Mouse (Mus musculus) myocyte (in vitro differentiated cells): ENCODE measurements at regions not wholly inside any gene's neighbourhood (a gene's known extent, or its start where the extent isn't known, plus 50 kb on each side); places are given as distances from the start of the nearest gene placed in this dataset.

Experiments used
- H3K27me3 ChIP-seq: one replicate; pipeline ENCODE4 v1.6.1; 2011; ENCODE audit not compliant: control insufficient read depth, insufficient read depth, insufficient read length
- H3K36me3 ChIP-seq: one replicate; pipeline ENCODE4 v1.6.1; 2011; ENCODE audit not compliant: control insufficient read depth, insufficient read depth
- H3K4me2 ChIP-seq: one replicate; pipeline ENCODE4 v1.6.1; 2011; ENCODE audit warnings: low read depth, control low read depth
- H3K4me3 ChIP-seq: one replicate; pipeline ENCODE4 v1.5.1; 2011; ENCODE audit warnings: mild to moderate bottlenecking, control low read depth, moderate library complexity
- H3K79me2 ChIP-seq: one replicate; pipeline ENCODE4 v1.6.1; 2011; ENCODE audit not compliant: control insufficient read depth, insufficient read depth
- H3ac ChIP-seq: one replicate; pipeline ENCODE4 v1.6.1; 2011; ENCODE audit not compliant: control insufficient read depth, insufficient read length
- CEBPB ChIP-seq: IDR thresholded peaks from 2 replicates; pipeline ENCODE4 v1.6.1; 2011; ENCODE audit warnings: mild to moderate bottlenecking, moderate library complexity; ENCODE audit not compliant: poor library complexity, insufficient read depth, severe bottlenecking
- E2F4 ChIP-seq: IDR thresholded peaks from one replicate; pipeline ENCODE4 v1.6.1; 2011; ENCODE audit warnings: mild to moderate bottlenecking, control low read depth, moderate library complexity; ENCODE audit not compliant: insufficient read depth
- MAX ChIP-seq: IDR thresholded peaks from one replicate; pipeline ENCODE4 v1.6.1; 2011; ENCODE audit warnings: low read depth, mild to moderate bottlenecking, control low read depth
- MYOD1 ChIP-seq, 3 experiments: IDR thresholded peaks; one replicate each; pipeline ENCODE4 v1.6.1; 2011; ENCODE audit warnings: control low read depth in 2 of 3, low read depth in 2 of 3, mild to moderate bottlenecking in 2 of 3, moderate library complexity in 1 of 3; ENCODE audit not compliant: insufficient read length in 2 of 3, control insufficient read depth in 1 of 3
- MYOG ChIP-seq, 3 experiments: IDR thresholded peaks; one replicate each; pipeline ENCODE4 v1.6.1; 2011; ENCODE audit warnings: control low read depth in 2 of 3, low read depth in 2 of 3, mild to moderate bottlenecking in 2 of 3; ENCODE audit not compliant: insufficient read length in 2 of 3, control insufficient read depth in 1 of 3, insufficient read depth in 1 of 3
- POLR2A ChIP-seq: IDR thresholded peaks from one replicate; pipeline ENCODE4 v1.6.1; 2011; ENCODE audit warnings: low read depth, mild to moderate bottlenecking, control low read depth, moderate library complexity; ENCODE audit not compliant: insufficient read length
- POLR2AphosphoS2 ChIP-seq: IDR thresholded peaks from one replicate; pipeline ENCODE4 v1.6.1; 2011; ENCODE audit warnings: low read depth, control low read depth; ENCODE audit not compliant: insufficient read length
- REST ChIP-seq: IDR thresholded peaks from one replicate; pipeline ENCODE4 v1.6.1; 2011; ENCODE audit warnings: mild to moderate bottlenecking, control low read depth, moderate library complexity; ENCODE audit not compliant: insufficient read depth, insufficient read length
- SRF ChIP-seq: IDR thresholded peaks from one replicate; pipeline ENCODE4 v1.6.1; 2011; ENCODE audit warnings: low read depth; ENCODE audit not compliant: control insufficient read depth, insufficient read length
- TCF12 ChIP-seq: IDR thresholded peaks from one replicate; pipeline ENCODE4 v1.6.1; 2011; ENCODE audit warnings: mild to moderate bottlenecking, control low read depth; ENCODE audit not compliant: poor library complexity, insufficient read depth, severe bottlenecking
- TCF3 ChIP-seq: IDR thresholded peaks from one replicate; pipeline ENCODE4 v1.6.1; 2011; ENCODE audit warnings: low read depth, control low read depth; ENCODE audit not compliant: insufficient read length
- USF1 ChIP-seq: IDR thresholded peaks from one replicate; pipeline ENCODE4 v1.6.1; 2011; ENCODE audit warnings: low read depth, mild to moderate bottlenecking, control low read depth, moderate library complexity

DNA sequence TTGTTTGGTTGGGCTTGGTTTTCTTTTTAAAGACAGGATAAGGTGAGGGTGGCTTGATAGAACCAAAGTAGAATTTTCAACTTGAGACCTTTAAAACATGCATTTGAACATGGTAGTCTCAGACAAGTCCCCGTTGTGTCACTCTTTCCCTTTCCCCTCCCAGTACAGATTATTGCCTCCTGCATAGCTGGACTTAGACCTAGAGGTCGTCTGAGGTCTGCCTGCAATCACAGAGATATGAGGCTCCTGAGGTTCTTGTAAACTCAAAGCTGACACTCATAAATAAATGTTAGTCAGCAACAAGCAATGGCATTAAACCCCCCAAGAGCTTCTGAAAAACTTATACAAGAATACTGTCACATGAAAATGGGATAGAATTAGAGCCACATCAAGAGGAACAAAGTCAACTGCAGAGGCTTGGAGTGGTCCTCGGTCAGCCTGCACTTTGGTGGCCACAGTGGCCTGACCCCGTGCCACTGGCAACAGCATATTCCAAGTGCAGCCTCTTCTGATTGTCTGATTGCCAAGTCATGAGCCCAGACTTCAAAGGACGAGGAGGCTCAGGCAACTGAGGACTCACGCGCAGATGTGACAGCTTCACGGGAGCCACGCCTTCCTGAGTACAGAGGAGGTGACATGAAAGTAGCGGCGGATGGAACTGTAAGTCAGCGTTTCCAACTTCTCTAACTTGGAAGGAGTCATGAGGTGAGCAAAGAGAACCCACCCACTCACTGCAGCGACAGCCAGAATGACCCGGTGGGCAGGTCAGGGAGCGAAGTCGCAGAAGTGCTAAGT lies 148.8 kb upstream of the Ado start:
- Histone ChIP-seq H3K36me3 (no peaks in the 10 kb centered on the region), H3K27me3 (no peaks in the 10 kb centered on the region), H3K79me2 (no peaks in the 10 kb centered on the region), H3ac (no peak overlapping the region), H3K4me2 (no peak overlapping the region), H3K4me3 (no peak overlapping the region)
- TF ChIP-seq MYOD1 (IDR thresholded peaks at IDR 0.05; ENCODE audit: control insufficient read depth in 1 of 3, insufficient read length in 2 of 3, low read depth in 2 of 3), result peak in 1 of 3 experiments; percentile 25
- TF ChIP-seq TCF12, result no peak

DNA sequence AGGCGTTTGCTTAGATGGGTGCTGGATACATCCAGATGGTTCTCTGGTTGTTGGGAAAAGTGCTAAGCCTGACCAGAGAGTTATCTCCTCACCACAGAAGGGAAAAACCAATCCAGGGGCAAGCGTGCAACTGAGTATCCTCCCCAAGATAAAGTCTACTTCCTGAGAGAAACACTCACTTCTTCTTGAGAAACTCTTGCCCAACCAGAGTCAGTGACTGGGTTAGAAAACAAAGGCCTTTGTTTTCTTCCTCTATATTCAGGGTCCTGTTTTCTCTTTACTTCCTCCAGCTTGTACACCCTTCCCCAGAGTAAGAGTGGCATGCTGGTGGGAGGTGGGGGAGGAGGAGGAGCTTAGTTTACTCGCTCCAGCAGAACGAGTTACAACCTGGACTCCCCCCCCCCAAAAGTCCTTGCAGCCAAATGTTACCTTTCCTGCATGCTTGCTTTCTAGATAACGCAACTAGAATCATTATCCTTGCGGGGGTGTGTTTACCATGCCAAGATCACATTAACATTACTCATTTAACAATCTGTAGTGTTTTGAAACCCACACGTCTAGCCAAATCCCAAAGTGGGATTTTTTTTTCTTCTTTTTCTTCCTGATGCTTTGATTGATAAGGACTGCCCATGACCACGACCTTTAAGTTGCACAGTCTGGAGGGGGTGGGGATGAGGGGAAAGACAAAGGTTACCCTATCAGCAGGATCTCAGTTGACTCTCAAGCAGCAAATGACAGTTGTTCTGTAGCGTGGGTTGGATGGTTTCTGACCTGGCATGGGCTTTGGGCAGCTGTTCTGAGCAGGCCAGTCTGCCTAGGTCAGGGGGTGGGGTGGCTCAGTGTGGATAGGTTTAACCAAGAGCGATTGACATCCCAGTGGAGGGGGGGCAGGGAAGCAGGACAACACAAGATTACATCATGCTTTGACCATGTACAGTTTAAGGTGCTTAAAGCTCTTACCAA lies 147.4 kb upstream of the Ado start:
- Histone ChIP-seq H3K4me3 (no peak overlapping the region), H3K79me2 (no peaks in the 10 kb centered on the region), H3K36me3 (no peaks in the 10 kb centered on the region), H3ac (no peak overlapping the region), H3K4me2 (peak overlapping the region; percentile 56), H3K27me3 (no peaks in the 10 kb centered on the region)
- TF ChIP-seq USF1, result no peak
- TF ChIP-seq REST, result no peak
- no peak; the same call in 1 of the 2 replicates for TF ChIP-seq CEBPB
- peak; percentile 13 for TF ChIP-seq POLR2A
- TF ChIP-seq TCF3, result peak; percentile 72
- no peak for TF ChIP-seq SRF
- TF ChIP-seq E2F4, result no peak
- peak; percentile 96 to 100 (median 98) for TF ChIP-seq MYOG (IDR thresholded peaks at IDR 0.05; ENCODE audit: control insufficient read depth in 1 of 3, insufficient read depth in 1 of 3, insufficient read length in 2 of 3, low read depth in 2 of 3)
- TF ChIP-seq TCF12, result peak; percentile 85
- peak; percentile 88 to 99 (median 98) for TF ChIP-seq MYOD1 (IDR thresholded peaks at IDR 0.05; ENCODE audit: control insufficient read depth in 1 of 3, insufficient read length in 2 of 3, low read depth in 2 of 3)
- no peak for TF ChIP-seq POLR2AphosphoS2

DNA sequence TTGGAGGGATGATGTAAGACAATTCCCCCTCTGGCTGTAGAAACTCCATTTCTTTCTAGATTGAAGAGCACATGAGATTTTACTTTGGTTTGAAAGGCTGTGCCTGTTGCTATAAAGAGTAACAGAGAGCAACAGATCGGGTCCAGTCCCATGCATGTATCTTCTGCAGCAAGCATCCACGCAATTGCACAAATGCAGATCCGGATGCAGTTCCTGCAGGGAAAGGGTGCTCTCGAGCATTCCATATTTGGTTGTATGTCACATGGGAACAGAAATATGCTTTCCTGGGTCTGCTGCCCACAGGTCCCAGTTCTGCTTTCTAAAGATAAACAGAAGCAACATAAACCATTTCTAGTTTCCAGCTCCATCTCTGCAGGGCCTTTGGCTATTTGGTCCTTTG lies 146.0 kb upstream of the Ado start:
- no peak for TF ChIP-seq POLR2AphosphoS2
- TF ChIP-seq MYOG (IDR thresholded peaks at IDR 0.05; ENCODE audit: control insufficient read depth in 1 of 3, insufficient read depth in 1 of 3, insufficient read length in 2 of 3, low read depth in 2 of 3), result no peak
- no peak for TF ChIP-seq TCF12
- no peak for TF ChIP-seq TCF3
- no peak for TF ChIP-seq SRF
- no peak for TF ChIP-seq MAX
- no peak for TF ChIP-seq CEBPB
- TF ChIP-seq REST, result no peak
- no peak for TF ChIP-seq E2F4
- no peak for TF ChIP-seq MYOD1 (IDR thresholded peaks at IDR 0.05; ENCODE audit: control insufficient read depth in 1 of 3, insufficient read length in 2 of 3, low read depth in 2 of 3)
- TF ChIP-seq USF1, result no peak
- TF ChIP-seq POLR2A, result no peak
- Histone ChIP-seq H3K27me3 (no peaks in the 10 kb centered on the region), H3K4me2 (no peak overlapping the region), H3K4me3 (no peak overlapping the region), H3ac (no peak overlapping the region), H3K36me3 (no peaks in the 10 kb centered on the region), H3K79me2 (no peaks in the 10 kb centered on the region)

DNA sequence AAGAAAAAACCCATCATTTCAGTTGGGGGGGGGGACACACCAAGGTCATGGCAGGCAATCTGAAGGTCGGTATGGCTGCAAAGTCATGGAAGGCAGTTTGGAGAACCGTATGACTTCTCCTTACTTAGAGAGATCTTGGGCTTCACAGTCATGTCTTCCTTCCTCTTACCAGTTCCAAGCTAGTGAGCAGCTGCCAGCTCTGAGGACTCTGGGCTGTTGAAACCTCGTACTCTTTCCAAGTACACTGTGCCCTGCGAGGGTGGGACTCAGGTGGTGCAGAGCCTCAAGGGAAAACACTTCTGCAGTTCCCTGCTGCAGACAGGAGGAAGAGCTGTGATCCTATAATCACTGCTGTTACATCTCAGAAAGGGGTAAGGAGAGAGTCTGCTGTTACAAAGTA lies 144.8 kb upstream of the Ado start:
- Histone ChIP-seq H3K4me3 (no peak overlapping the region), H3K79me2 (no peaks in the 10 kb centered on the region), H3ac (no peak overlapping the region), H3K36me3 (no peaks in the 10 kb centered on the region), H3K27me3 (no peaks in the 10 kb centered on the region), H3K4me2 (no peak overlapping the region)
- TF ChIP-seq MYOG (IDR thresholded peaks at IDR 0.05; ENCODE audit: control insufficient read depth in 1 of 3, insufficient read depth in 1 of 3, insufficient read length in 2 of 3, low read depth in 2 of 3) (no peak), USF1 (no peak), TCF12 (no peak)
